Mouse (Mus musculus) cerebellum, adult 8-10 months (tissue): ENCODE measurements at regions not wholly inside any gene's neighbourhood (a gene's known extent, or its start where the extent isn't known, plus 50 kb on each side); places are given as distances from the start of the nearest gene placed in this dataset.

Source experiments
- DNase-seq: peaks from one replicate; pipeline ENCODE4 v3.0.0; 2022

- no peak for DNase-seq
Measured at GRCm38 (mm10) chr11:92858170-92858569, 239.7 kb upstream of the Car10 start.

DNA sequence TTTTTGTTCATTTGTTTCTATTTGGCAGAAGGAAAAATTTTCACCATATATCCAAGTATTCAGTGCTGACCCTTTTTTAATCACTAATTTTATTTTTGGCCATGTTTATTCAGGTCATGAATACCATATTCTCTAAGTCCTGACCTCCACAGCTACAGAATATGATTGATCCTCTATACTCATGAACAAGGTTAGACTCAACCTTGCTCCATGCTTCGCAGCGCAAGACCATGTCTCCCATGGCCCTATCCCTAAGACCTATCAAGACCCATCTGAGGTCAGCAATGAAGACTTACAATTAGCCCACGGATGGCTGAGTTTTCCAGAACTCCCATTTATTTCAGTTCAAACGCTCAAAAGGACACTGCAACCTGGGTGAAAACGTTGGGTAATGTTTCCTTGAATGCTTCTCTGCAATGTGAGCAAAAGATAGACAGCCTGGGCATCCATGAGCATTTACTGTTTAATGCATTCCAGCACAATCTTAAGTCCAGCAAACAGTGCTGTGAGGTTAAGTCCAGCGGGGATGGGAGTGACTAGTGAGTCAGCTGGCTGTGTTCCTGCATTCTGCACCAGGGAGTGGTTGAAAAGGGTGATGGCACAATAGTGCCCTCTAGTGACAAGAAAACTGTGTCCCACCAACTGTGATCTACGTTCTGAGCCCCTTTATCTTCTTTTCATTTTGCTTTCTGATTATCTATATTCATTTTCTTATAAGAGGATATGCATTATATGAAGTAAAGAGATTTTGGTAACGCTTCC lies 208.0 kb upstream of the Car10 start:
- peak; percentile 4 for DNase-seq

GRCm38 (mm10) chr11:92899296-92899695 lies 198.5 kb upstream of the Car10 start:
- DNase-seq: no peak
